9 mouse cellular contexts compared by ENCODE assay signal in genomic region chr2:71598778-71599177, GRCm38 (mm10). TPM values are rescaled to one million over a fixed set of nuclear protein-coding genes. Genes with fewer than 3 reads are reported as not detected.
DNase-seq lines count a peak whose midpoint lies in the region; ATAC-seq and TF ChIP-seq lines count a peak whose summit lies in the region.
"Had no signal": no experiment of that assay in that cellular context is flagged by ENCODE, and none has a peak within 500 bp of the region (broad histone marks: within the 10 kb centered on the region; RNA-seq: fewer than 3 reads in every experiment).

No protein-coding gene starts in this region.

- intact Hi-C loops in heart, postnatal 25 days (cut with DNase I): loop anchor here (1.0 to 5.0 kb wide), 3 partner anchors 214 to 239 kb away; no protein-coding TSS in a partner anchor

- peaks cover 18% of the 10 kb centered on the region for H3K4me1 ChIP-seq in E14TG2a.4 (replicated peaks; ENCODE audit: low read depth, low read length)
- H3K4me1 ChIP-seq in forebrain, embryonic 14.5 days (ENCODE audit: control insufficient read depth, insufficient read depth, low read length): no peaks in the 10 kb centered on the region; the same call in 1 of the 2 replicates
- H3K4me1 ChIP-seq in liver, postnatal 0 days (ENCODE audit: insufficient read depth): no peaks in the 10 kb centered on the region

- H3K27me3 ChIP-seq in E14TG2a.4 (ENCODE audit: insufficient read depth, low read length): peaks cover 15% of the 10 kb centered on the region
- H3K27me3 ChIP-seq in forebrain, embryonic 14.5 days (replicated peaks; ENCODE audit: control insufficient read depth, insufficient read depth, low read length): no peaks in the 10 kb centered on the region
- no peaks in the 10 kb centered on the region; the same call in 1 of the 2 replicates for H3K27me3 ChIP-seq in liver, postnatal 0 days (ENCODE audit: insufficient read depth, low read length)

- H3K36me3 ChIP-seq in E14TG2a.4 (ENCODE audit: insufficient read depth, low read length): no peaks in the 10 kb centered on the region
- H3K36me3 ChIP-seq in forebrain, embryonic 14.5 days (ENCODE audit: control insufficient read depth, insufficient read depth, low read length): no peaks in the 10 kb centered on the region
- H3K36me3 ChIP-seq in liver, postnatal 0 days (replicated peaks; ENCODE audit: insufficient read depth, low read length): no peaks in the 10 kb centered on the region

- H3K4me3 ChIP-seq in E14TG2a.4 (replicated peaks; ENCODE audit: low read length): no peak overlapping the region; the same call in 1 of the 2 replicates
- H3K4me3 ChIP-seq in forebrain, embryonic 14.5 days (ENCODE audit: low read depth, low read length): no peak overlapping the region
- no peak overlapping the region for H3K4me3 ChIP-seq in liver, postnatal 0 days (ENCODE audit: low read depth, low read length)

- TF ChIP-seq CTCF in E14TG2a.4 (conservative IDR thresholded peaks at IDR 0.05; ENCODE audit: low read length): peak; percentile 67
- TF ChIP-seq CTCF in liver, postnatal 0 days (IDR thresholded peaks at IDR 0.05; ENCODE audit: low read depth): peak; percentile 95

- no peak overlapping the region for H3K4me2 ChIP-seq in forebrain, embryonic 14.5 days (ENCODE audit: low read length)
- peak overlapping the region; percentile 53 for H3K4me2 ChIP-seq in liver, postnatal 0 days (ENCODE audit: low read depth, low read length)

- TF ChIP-seq EP300 in liver, postnatal 0 days (IDR thresholded peaks at IDR 0.05; ENCODE audit: low read depth): no peak

- no peak overlapping the region for H3K27ac ChIP-seq in forebrain, embryonic 14.5 days (ENCODE audit: low read depth, low read length)
- no peak overlapping the region for H3K27ac ChIP-seq in liver, postnatal 0 days (ENCODE audit: low read depth)

- no peaks in the 10 kb centered on the region for H3K9me3 ChIP-seq in E14TG2a.4 (ENCODE audit: low read length)
- no peaks in the 10 kb centered on the region for H3K9me3 ChIP-seq in forebrain, embryonic 14.5 days (replicated peaks; ENCODE audit: control insufficient read depth, low read length)
- H3K9me3 ChIP-seq in liver, postnatal 0 days (ENCODE audit: low read length): no peaks in the 10 kb centered on the region

- WGBS in forebrain, embryonic 14.5 days: 18% methylated on average over 5 of the region's 5 CpGs
- WGBS in liver, postnatal 0 days (ENCODE audit: insufficient replicate concordance): 10% methylated on average over 5 of the region's 5 CpGs

- ATAC-seq in forebrain, embryonic 14.5 days: peak; percentile 84
- ATAC-seq in liver, postnatal 0 days: peak; percentile 71
- peak; percentile 87 for ATAC-seq in neutrophil, adult 5-6 weeks (ENCODE audit: extremely low read depth, insufficient number of reproducible peaks, low FRiP score, poor library complexity, severe bottlenecking)

- H3K9ac ChIP-seq in forebrain, embryonic 14.5 days (ENCODE audit: low read length): no peak overlapping the region
- H3K9ac ChIP-seq in liver, postnatal 0 days (replicated peaks): no peak overlapping the region

- peak; percentile 67 for DNase-seq in c-Kit-positive CD71-positive TER-119-positive erythroid progenitor cells, embryonic 14.5 days (ENCODE audit: low spot score)
- DNase-seq in forebrain, embryonic 14.5 days (ENCODE audit: low spot score): peak; percentile 94
- peak; percentile 21 for DNase-seq in heart, postnatal 25 days (ENCODE audit: low spot score)
- peak; percentile 92 for DNase-seq in layer of hippocampus, adult 11-12 months (ENCODE audit: low spot score)
- DNase-seq in liver, postnatal 0 days: peak; percentile 84
- DNase-seq in testis, postnatal 14 days (ENCODE audit: low spot score): peak; percentile 64

RNA-seq across cellular contexts. Expression of gene Dlx2, which starts 52.2 kb away (rescaled TPM):
- polyA plus RNA-seq in forebrain, embryonic 14.5 days (2014; fragmentation: Nextera tagmentation; extraction: Ambion mirVana): 44.8 and 51.2 TPM in 2 replicates
- total RNA-seq in heart, postnatal 25 days (2021): not detected
- polyA plus RNA-seq in liver, postnatal 0 days (2015; fragmentation: Nextera tagmentation; extraction: Ambion mirVana): not detected in 2 replicates
- not detected in 2 replicates for total RNA-seq in neutrophil, adult 5-6 weeks (2017)
- polyA plus RNA-seq: gonadal fat pad, adult 2 months had no signal

Comparison
In these comparisons a context has a peak if more than half of its experiments do, and no peak if none do; other contexts are left out.
1. DNase-seq: peak in every context shown above with its lines; median percentile 94 in forebrain, embryonic 14.5 days; 92 in layer of hippocampus, adult 11-12 months; 84 in liver, postnatal 0 days; 67 in c-Kit-positive CD71-positive TER-119-positive erythroid progenitor cells, embryonic 14.5 days; 64 in testis, postnatal 14 days; 21 in heart, postnatal 25 days.